Mouse (Mus musculus) erythroblast, embryonic 14.5 days (primary cell): Measurements from ENCODE around the gene Tinf2.

Experiments used
- GATA1 ChIP-seq: IDR thresholded peaks from 2 replicates; pipeline ENCODE4 v1.6.1; 2012; ENCODE audit warnings: low read length, inconsistent platforms, mixed read lengths
- TAL1 ChIP-seq: IDR thresholded peaks from 3 replicates; pipeline ENCODE4 v1.6.1; 2012; ENCODE audit warnings: low read length, inconsistent platforms, mixed read lengths

DNA sequence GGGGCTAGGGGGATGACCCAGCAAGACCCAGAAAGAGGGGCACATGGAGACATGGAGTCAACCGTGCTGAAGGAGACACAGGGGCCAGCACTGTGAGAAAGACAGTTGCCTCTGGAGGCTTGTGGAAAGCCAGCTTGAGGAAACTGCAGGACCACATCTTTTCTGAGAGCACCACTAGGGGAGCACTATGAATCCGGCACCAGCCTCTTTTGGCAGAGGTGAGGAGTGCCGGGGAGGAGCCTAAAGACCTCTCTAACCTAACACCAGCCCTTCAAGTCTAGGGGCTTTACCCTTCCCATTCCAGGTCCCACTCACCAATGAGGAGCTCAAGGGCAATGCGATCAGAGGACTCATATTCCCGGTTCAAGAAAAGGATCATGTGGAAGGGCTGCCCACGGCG, 30.2 kb upstream of the Tinf2 start:
- TF ChIP-seq GATA1 = no peak
- TF ChIP-seq TAL1 = no peak
